Mouse (Mus musculus) small intestine, adult 2 months (tissue): ENCODE data around the gene Ctbp2. TPM values are rescaled to one million over a fixed set of nuclear protein-coding genes. Genes with fewer than 3 reads are reported as not detected.

Experiments
- H3K27ac ChIP-seq: fragments of 200-500 bp; 2 replicates; pipeline ENCODE4 v1.5.1; 2012; ENCODE audit warnings: low read depth, low read length, control low read depth, inconsistent platforms; ENCODE audit not compliant: insufficient read depth
- H3K27me3 ChIP-seq: fragments of 200-500 bp; 2 replicates; pipeline ENCODE4 v1.6.1; 2012; ENCODE audit warnings: mild to moderate bottlenecking, moderate library complexity, low read length, inconsistent platforms; ENCODE audit not compliant: control insufficient read depth, insufficient read depth
- H3K36me3 ChIP-seq: fragments of 200-500 bp; 2 replicates; pipeline ENCODE4 v1.6.1; 2012; ENCODE audit warnings: mild to moderate bottlenecking, low read length, control low read depth, inconsistent platforms; ENCODE audit not compliant: control insufficient read depth, insufficient read depth
- H3K4me1 ChIP-seq: fragments of 200-500 bp; 2 replicates; pipeline ENCODE4 v1.6.1; 2012; ENCODE audit warnings: low read length, inconsistent platforms, mixed read lengths; ENCODE audit not compliant: control insufficient read depth, insufficient read depth, insufficient read length
- H3K4me3 ChIP-seq: fragments of 200-500 bp; 2 replicates; pipeline ENCODE4 v1.5.1; 2012; ENCODE audit warnings: low read depth, mild to moderate bottlenecking, control low read depth, inconsistent platforms, low read length, moderate library complexity
- CTCF ChIP-seq: fragments of 200-500 bp; IDR thresholded peaks from 2 replicates; pipeline ENCODE4 v1.5.1; 2012; ENCODE audit warnings: low read depth, mild to moderate bottlenecking, control low read depth, inconsistent platforms, low read length, moderate library complexity, mixed read lengths; ENCODE audit not compliant: insufficient replicate concordance, insufficient read length; ENCODE audit errors: extremely low read depth
- POLR2A ChIP-seq: fragments of 200-500 bp; IDR thresholded peaks from 2 replicates; pipeline ENCODE4 v1.6.1; 2012; ENCODE audit warnings: low read depth, mild to moderate bottlenecking, control low read depth, inconsistent platforms, low read length, moderate library complexity
- WGBS: fragments of 180-500 bp; shearing (Covaris S2); methylation state at CpG from one replicate; pipeline ENCODE4 v1.1.7; 2018; 5-methylcytosine and 5-hydroxymethylcytosine counted together
- polyA plus RNA-seq: library from polyadenylated mRNA; depleted of rRNA; stranded (reverse); fragments of >200 nt; gene quantifications from 2 replicates; pipeline ENCODE4 v1.2.3, GENCODE M21; 2012; rRNA removed

Gene Ctbp2
- 28.4 and 33.8 TPM in 2 replicates for polyA plus RNA-seq

DNA sequence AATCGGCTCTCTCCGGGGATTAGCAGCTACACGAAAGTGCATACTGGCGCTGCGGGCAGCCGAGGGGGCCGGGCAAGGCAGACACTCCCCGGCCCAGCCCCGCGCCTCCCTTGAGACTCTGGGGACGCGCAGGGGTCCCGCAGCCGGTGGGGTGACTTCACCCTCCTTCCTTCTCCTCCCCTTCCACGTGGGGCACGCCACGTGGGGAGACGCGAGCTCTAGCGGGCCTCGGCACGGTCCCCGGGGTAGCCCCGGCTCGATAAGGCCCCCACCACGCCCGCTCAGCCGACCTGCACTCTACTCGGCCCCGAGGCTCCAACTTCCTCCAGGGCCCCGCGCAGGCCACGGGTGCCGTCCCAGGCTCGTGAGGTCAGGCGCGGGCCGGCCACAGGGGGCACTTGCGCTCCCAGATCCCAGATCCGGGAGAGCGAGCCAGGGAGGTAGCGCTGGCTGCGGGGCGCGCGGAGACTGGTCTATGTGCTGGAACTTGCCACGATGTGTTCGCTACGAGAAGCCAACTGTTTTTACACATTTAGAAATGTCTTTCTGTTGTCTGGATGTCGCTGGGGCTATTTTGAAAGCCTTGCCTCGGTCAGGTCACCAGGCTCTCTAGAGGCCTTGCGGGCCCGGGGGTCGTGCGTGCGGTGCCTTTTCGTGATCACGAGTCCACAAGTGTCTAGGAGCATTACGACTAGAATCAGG lies at the start of gene Ctbp2:
Gene Ctbp2, minus strand, starts transcription at position 356 of the 702 bp plus-strand sequence.
- Histone ChIP-seq H3K4me3 (peak within 1 kb of the TSS; percentile 100), H3K36me3 (no peaks in the 10 kb centered on the region), H3K27me3 (no peaks in the 10 kb centered on the region), H3K27ac (peak within 1 kb of the TSS; percentile 95), H3K4me1 (peaks cover 6% of the 10 kb centered on the region)
- WGBS, result 1% methylated on average over 59 of the region's 59 CpGs
- TF ChIP-seq POLR2A, result no peak
- TF ChIP-seq CTCF, result peak; percentile 36

DNA sequence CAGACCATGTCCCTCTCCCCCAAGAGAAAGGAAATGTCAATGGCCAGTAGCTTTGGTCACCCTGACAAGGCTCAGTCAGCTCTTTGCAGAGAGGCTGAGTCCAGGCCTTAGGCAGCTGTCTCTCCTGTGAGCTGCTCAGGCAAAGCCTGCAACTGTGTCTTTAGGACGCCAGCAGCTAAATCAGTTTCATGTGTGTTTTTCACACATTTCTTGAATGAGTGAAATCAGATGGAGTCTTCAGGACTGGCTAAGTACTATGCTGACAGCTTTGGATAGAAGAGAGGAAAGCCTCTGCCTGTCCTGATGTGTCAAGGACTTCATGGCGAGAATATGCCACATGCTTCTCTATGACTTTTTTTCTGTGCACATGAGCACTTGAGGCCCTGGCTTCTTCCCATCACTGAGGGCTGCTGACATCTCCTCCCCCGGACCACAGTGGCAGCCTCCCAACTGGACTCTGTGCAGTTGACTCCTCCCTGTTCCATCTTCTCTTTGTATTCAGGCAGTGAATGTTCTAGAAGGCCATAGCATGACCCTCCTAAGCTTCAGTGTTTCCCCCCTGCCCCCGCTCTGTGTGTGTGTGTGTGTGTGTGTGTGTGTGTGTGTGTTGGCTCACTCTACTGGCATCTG lies 47.4 kb upstream of the Ctbp2 start:
- 73% methylated on average over 4 of the region's 4 CpGs for WGBS
- TF ChIP-seq POLR2A (no peak), CTCF (no peak)
- Histone ChIP-seq H3K4me3 (no peak overlapping the region), H3K4me1 (no peaks in the 10 kb centered on the region), H3K27ac (no peak overlapping the region), H3K36me3 (no peaks in the 10 kb centered on the region), H3K27me3 (no peaks in the 10 kb centered on the region)

DNA sequence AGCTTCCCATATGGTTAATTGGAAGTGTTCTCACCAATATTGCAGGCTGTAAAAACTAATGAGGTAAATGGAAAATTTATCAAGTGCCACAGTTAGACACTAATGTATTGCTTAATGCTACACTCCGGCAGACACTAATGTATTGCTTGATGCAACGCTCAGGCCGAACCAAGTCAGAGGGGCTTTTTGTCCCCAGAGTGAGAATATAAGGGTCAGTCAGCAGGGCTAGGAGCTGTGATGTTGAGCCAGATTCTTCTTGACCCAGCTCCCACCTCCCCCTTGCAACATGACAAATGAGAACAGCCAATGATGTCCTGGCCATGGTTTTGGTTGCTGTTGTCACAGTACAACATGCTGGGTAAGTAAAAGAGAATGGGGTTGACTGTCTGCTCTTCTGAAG lies 44.8 kb upstream of the Ctbp2 start:
- 93% methylated on average over 3 of the region's 3 CpGs for WGBS
- no peak for TF ChIP-seq POLR2A
- no peak for TF ChIP-seq CTCF
- Histone ChIP-seq H3K4me3 (no peak overlapping the region), H3K36me3 (no peaks in the 10 kb centered on the region), H3K27ac (no peak overlapping the region), H3K4me1 (peaks cover 5% of the 10 kb centered on the region; the same call in 1 of the 2 replicates), H3K27me3 (no peaks in the 10 kb centered on the region)

DNA sequence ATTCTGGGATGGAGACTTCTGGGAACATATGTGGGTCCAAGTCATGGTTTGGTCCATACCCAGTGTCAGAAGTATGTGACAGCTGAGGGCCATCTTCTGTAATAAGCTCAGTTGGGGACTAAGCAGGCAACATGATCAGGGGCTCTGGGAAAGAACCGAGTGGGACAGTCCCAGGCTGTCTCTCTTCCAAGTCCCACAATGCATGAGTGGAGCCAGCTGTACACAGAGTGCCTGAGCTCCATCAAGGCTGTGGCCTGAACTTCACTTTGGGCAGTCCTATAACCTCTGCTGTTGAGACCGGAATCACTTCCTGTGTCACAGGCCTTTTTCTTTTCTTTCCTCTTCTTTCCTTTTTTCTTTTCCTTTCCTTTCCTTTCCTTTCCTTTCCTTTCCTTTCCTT lies 43.7 kb upstream of the Ctbp2 start:
- no peaks in the 10 kb centered on the region for H3K27me3 ChIP-seq
- peaks cover 8% of the 10 kb centered on the region; the same call in 1 of the 2 replicates for H3K4me1 ChIP-seq
- H3K36me3 ChIP-seq, result no peaks in the 10 kb centered on the region
- TF ChIP-seq CTCF, result no peak
- TF ChIP-seq POLR2A, result no peak
- WGBS, result 81% methylated on average over 2 of the region's 2 CpGs
- no peak overlapping the region for H3K27ac ChIP-seq
- no peak overlapping the region for H3K4me3 ChIP-seq

DNA sequence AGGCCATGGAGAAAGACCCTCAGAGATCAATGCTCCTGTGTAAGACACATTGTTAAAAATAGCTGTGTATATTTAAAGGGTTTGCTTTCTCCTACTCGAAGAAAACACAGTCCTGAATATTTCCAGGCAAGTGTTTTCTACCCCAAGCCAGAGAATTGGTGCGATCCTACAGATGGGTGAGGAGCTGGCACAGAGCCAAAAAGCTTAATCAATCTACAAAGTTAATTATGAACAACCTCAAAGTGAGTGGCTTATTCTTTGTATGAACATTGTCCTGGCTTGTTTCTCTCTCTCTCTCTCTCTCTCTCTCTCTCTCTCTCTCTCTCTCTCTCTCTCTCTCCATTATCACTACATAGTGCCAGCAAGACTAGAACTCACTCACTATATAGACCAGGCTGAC lies 40.6 kb upstream of the Ctbp2 start:
- TF ChIP-seq POLR2A, result no peak
- no peak for TF ChIP-seq CTCF
- Histone ChIP-seq H3K27ac (no peak overlapping the region), H3K27me3 (no peaks in the 10 kb centered on the region), H3K36me3 (no peaks in the 10 kb centered on the region), H3K4me1 (peaks cover 8% of the 10 kb centered on the region; the same call in 1 of the 2 replicates), H3K4me3 (no peak overlapping the region)
- 19% methylated on average over 2 of the region's 2 CpGs for WGBS

DNA sequence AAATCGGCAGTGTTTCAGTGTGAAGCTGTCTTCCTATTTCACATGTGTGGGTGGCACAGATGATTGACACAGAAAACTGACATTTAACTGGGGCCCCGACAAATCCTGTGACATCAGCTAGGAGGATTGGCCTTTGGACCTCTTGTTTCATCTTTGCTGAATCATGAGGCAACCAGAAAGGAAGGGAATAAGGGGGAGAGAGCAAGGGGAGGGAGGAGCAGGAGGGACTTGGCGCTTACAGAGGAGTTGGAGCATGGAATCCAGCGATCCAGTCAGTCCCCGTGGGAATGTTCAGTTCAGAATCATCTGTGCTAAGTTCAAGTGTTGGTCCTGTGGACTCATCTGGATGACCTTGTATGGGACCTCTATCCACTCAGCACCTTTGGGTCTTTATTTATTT lies 38.9 kb upstream of the Ctbp2 start:
- 23% methylated on average over 5 of the region's 5 CpGs for WGBS

DNA sequence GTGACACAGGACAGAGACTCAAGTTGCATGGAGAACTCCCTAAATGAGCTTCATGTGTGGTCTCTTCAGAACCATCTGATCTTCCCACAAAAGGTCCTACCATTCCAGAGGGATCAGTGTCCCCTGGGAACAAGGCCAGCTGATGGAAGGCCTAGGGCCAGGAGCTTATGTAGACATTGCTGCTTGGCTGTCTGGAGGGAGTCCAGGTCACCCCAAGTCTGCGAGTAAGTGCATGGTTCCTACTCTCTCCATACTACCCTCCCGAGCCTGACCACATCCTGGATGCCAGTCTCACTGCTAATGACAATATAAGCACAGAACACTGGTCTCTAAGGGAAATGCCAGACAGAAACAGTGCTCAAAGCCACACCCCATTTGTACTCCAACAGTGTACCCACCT lies 38.0 kb upstream of the Ctbp2 start:
- no peaks in the 10 kb centered on the region for H3K27me3 ChIP-seq
- peaks cover 8% of the 10 kb centered on the region; the same call in 1 of the 2 replicates for H3K4me1 ChIP-seq
- no peak overlapping the region for H3K27ac ChIP-seq
- 45% methylated on average over 2 of the region's 2 CpGs for WGBS
- no peak overlapping the region for H3K4me3 ChIP-seq
- no peaks in the 10 kb centered on the region for H3K36me3 ChIP-seq
- TF ChIP-seq POLR2A (no peak), CTCF (no peak)

More for the DNA sequence above, 38.9 kb upstream of the Ctbp2 start:
- H3K4me3 ChIP-seq, result no peak overlapping the region
- H3K4me1 ChIP-seq, result peaks cover 8% of the 10 kb centered on the region; the same call in 1 of the 2 replicates
- TF ChIP-seq POLR2A, result no peak
- TF ChIP-seq CTCF, result no peak
- no peak overlapping the region for H3K27ac ChIP-seq
- no peaks in the 10 kb centered on the region for H3K36me3 ChIP-seq
- H3K27me3 ChIP-seq, result no peaks in the 10 kb centered on the region
